Mouse (Mus musculus): ENCODE results near the gene Fam222a. TPM values are rescaled to one million over a fixed set of nuclear protein-coding genes. Genes with fewer than 3 reads are reported as not detected.

The Fam222a gene
- total RNA-seq, 2 experiments from 2014 or later, result 10.0 to 12.6 TPM

DNA sequence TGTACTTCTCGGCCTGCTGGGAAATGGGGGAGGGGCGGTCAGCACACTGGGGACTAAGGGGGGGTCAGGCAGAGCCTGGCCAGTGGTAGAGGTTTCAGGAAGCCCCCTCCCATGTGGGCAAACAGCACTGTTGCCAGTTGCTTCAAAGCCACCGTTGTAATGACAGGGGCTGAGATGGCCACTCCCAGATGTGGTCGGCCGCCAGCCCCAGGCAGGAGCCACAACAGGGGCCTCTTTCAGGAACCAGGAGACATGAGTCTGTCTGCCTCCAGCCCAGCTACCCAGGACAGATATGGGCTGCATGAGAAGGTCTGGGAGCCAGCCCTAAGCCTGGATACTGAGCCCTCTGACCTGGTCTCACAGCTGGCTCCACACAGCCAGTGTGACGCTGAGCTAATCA is 77.1 kb downstream of the Fam222a start:
- DNase-seq (ENCODE audit: low spot score in 2 of 2), result no peak
- intact Hi-C loops (cut with DNase I), result no loop called here

DNA sequence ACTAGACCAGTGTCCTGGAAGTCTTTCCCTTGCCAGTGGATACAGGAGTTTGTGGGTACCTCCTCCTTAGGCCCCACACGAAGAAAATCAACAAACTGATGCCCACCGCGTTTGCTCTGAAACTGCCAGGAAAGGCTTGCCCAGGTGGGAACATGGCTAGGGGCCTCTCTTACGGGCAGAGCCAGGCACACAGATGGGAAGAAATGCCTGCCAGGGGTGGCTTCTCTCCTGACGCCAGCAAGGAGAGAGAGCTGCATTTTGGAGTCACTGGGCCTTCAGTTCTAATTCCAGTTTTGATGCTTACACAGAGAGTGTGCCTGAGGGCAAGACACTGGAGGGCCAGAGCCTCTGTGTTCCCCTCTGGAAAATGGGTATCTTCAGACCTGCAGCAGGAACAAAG is 78.1 kb downstream of the Fam222a start:
- no peak for DNase-seq (ENCODE audit: low spot score in 2 of 2)
- intact Hi-C loops (cut with DNase I), result no loop called here

DNA sequence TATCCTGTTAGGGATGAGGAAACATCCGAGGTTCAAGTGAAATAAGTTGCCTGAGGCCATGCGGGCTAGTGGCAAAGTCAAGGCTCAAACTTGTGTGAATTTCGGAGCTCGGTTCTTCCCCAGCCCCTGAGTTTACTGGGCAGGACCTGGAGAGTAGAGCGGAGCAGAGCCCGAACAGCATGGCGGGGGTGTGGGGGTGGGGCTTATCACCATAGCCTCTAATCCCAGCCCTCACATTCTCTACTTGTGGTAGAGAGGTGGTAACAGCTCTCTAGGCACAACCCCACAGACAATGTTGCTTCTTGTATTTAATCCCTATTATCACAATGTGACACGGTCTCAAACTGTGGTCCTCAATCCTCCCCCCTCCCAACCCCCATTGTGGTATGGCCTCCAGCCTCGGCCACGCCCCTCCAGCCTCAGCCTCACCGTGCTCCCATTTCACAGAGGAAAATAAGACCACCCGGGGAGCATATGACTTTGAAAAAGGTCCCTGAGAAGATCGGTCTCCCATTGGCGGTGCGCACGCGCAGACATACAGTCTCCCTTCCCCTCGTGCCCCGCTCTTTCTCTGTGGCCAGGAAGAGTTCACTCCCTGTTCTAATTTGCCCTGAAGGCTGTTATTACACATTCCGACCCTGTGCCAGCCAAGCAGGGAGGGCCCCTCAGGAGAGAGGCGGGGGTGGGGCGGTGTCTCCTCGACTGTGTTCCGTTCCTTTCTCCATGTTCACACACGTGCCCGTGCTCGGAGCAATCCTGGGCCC is 79.6 kb downstream of the Fam222a start:
- intact Hi-C loops (cut with DNase I), result no loop called here
- DNase-seq (ENCODE audit: low spot score in 2 of 2), result no peak

DNA sequence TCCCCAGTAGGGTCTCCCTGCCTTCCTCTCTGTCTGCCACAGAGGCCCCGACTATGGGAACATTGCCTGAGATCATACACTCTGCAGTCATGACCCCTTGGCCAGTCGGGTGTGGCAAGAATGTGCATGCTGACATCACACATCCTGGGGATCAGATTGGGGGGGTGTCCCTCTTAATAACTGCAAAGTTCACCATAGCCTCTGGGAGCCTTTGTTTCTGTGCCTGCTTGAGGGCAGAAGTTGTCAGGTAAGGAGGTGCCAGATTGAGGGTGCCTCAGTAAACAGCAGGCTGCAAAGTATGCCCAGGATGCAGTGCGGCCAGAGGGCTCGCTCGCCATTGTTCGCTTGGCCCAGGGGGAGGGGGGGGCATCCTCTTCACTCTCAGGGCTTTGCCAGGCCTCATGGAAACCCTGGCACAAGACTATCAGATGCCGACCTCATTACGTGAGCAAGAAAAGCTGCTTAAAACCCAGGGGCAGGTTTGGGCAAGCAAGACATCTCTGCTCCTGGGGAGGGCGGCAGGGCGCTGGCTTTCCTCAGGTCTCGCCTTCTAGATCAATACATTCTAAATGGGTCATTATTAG is 81.0 kb downstream of the Fam222a start:
- no peak for DNase-seq (ENCODE audit: low spot score in 2 of 2)
- intact Hi-C loops (cut with DNase I), result no loop called here

DNA sequence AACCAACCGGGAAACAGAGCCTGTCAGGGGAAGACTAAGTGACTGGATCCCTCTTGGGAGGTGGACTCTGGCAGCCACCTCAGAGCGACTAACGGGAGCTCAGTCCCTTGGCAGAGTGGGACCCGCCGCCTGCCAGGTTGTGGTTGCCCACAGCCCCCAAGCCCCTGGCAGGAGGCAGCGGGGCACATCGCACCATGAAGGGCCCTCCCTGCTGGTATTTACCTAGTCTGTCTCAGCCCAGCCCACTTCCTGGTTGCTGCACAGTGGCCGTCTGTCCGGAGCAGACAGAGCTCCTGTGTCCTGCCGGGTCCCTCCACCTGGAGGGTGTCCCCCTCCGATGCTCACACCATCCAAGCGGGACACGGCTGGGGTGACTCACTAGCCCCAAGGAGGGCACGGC is 83.2 kb downstream of the Fam222a start:
- intact Hi-C loops (cut with DNase I), result no loop called here
- no peak for DNase-seq (ENCODE audit: low spot score in 2 of 2)

DNA sequence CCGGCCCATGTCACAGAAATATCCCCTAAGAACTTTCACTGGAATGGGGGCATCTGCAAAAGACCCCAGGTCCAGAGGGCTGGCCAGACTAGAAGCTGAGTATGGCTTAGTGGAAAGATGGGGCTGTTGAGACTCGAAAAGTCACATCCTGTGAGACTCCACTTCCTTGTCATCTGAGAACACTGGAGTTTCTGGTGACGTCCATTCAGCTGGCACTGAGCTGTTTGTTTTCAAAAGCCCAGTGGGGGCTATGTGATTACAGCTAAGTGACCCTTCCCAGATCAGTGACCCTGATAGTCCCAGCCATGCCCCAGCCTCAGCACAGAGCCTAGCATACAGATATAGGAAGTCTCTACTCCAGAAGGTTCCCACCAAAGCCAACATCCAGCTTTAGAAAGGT is 83.6 kb downstream of the Fam222a start:
- no peak for DNase-seq (ENCODE audit: low spot score in 2 of 2)
- intact Hi-C loops (cut with DNase I), result no loop called here

DNA sequence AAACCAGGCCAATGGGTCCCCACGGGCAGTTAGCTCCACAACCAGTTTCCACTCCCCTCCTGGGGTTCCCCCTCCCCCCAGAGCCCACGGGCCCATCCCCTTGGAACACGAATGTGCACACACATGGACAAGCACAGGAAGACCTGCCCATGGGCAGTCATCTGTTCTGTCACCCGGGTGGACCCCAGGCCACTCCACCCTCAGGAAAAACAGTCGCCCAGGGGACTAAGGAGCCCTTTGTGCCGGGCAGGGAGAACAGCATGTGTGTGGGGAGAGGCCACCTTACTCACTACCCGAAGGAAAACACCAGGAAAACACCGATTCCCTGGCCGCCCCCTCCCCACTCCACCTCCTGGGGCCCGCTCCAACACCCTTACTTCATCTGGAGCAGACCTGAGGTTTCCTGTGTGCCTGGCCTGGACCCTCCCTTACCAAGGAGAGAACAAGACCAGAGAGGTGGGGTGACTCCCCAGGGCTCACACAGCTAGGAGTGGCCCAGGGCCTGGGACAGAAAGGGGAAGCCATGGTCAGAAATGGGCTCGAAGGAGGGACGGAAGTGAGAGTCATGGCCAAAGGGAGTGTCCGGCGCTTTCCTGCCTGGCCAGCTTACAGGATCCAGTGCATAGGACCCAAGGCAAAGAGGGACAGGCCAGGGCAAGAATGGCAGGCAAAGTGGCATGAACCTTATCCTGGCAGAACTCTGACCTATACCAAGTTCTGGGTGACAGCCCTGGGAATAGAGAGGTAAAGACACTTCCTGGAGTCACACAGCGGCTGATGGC is 86.0 kb downstream of the Fam222a start:
- intact Hi-C loops (cut with DNase I), result no loop called here

DNA sequence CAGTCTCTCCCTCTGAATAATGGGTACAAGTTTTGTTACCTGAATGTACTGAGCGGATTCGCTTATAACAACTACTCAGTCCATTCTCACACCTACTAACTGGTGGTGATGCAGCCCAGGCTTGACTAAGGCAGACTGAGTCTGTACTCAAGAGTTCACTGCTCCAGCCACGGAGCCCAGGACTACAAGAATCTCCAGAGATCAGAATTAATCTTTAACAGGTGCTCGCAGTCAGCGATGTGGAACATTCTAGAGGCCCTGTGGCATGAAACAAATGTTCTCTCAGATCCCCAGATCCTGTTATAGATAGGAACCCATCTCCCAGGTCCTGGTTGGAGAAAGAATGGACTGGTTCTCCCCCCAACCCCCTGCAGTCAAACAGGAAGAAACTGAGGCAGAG is 87.9 kb downstream of the Fam222a start:
- DNase-seq (ENCODE audit: low spot score in 2 of 2), result no peak
- intact Hi-C loops (cut with DNase I), result no loop called here

More for the DNA sequence above, 86.0 kb downstream of the Fam222a start:
- DNase-seq (ENCODE audit: low spot score in 2 of 2), result no peak

DNA sequence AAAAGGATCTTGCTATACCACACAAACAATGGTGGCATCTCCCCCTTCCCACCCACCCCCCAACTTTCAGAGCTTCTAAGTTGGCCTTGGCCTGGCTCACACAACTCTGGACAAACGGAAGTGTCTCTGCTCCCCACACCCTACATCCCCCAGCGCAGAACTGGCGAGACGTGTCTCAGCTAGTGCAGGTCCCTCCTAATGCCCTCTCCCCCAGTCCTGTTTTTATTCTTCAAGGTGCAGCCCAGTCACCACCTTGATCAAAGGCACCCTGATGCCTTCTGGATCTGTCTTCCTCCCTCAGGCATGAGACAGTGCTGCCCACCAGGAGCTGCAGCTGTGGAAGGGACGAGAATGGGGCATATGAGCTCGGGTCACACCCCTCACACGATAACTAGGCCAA is 88.5 kb downstream of the Fam222a start:
- intact Hi-C loops (cut with DNase I), result no loop called here
- DNase-seq (ENCODE audit: low spot score in 2 of 2), result no peak

DNA sequence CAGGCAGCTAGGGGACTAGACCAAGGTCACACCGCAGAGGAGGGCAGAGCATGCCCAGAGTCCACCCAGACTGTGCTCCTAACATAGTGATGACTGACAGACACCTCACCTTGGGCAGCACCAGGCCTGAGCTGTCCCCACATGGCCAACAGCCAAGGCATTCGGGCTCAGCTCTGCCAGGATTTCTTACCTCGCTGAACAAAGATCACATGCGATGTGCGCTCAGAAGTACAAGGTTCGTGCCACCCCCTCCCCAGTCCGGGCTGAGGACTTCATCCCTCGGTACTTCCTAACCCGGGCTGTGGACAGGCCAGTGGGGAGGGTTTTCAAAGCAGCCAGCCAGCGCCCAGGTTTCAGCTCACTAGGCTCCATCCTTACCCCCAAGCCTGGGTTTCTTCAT is 89.6 kb downstream of the Fam222a start:
- intact Hi-C loops (cut with DNase I), result no loop called here
- DNase-seq (ENCODE audit: low spot score in 2 of 2), result no peak

DNA sequence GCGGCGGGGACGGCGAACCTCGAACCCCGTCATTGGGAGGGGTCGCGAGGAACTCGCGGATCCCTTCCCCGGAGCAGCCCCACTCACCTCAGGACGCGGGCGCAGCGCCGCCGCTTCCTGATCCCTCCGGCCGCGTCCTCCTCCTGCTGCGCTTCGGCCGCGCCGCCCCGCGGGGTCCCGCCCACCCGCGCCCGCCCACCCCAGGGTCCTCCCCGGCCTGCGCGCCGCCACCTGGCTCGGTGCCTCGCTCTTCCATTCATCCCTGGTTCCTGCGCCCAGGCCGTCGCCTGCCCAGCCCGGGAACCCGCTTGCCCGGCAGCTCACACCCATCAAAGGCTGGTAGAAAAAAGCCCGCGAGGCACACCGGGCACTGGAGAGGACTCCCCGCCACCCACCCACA is 90.4 kb downstream of the Fam222a start, which contains the start of gene Trpv4:
Trpv4 (minus strand) TSS at position 167 of the 400 bp plus-strand sequence.
- intact Hi-C loops (cut with DNase I), result no loop called here
- DNase-seq (ENCODE audit: low spot score in 2 of 2), result no peak

DNA sequence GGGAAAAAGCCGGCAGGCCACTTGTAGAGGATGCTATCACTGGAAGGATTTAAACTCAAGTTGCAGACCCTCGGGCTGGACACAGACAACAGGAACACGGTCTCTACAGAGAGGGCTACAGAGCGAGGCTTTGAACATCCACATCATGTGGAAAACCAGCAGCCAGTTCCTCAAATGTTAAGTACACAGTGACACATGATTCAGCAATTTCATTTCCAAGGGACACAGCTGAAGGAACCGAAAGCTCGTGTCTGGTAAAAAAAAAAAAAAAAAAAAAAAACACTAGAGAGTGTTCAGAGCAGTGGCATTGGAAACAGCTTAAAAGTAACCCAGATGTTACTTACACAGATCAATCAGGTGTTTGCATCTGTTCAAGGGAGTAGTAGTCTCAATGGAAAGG is 93.2 kb downstream of the Fam222a start:
- DNase-seq (ENCODE audit: low spot score in 2 of 2), result no peak
- intact Hi-C loops (cut with DNase I), result no loop called here

Other genes starting within 250 kb of the Fam222a start
- gene Kctd10, start 187.5 kb upstream of the Fam222a start, total RNA-seq (2021), result 10 to 100 TPM; 48.7 to 53.0 TPM
- gene Ube3b, start 187.4 kb upstream of the Fam222a start, total RNA-seq (2021), result 10 to 100 TPM; 81.6 to 88.1 TPM
- gene Mmab, start 124.0 kb upstream of the Fam222a start, total RNA-seq (2021), result 10 to 100 TPM; 19.6 to 22.4 TPM
- gene Mvk, start 123.7 kb upstream of the Fam222a start, total RNA-seq (2021), result 10 to 100 TPM; 23.8 to 30.0 TPM
- gene Trpv4, start 90.4 kb downstream of the Fam222a start, total RNA-seq (2021), result 1 to 10 TPM; 1.5 to 2.6 TPM
- 10 to 100 TPM; 24.3 to 32.4 TPM for gene Gltp, start 123.0 kb downstream of the Fam222a start, total RNA-seq (2021)
- 10 to 100 TPM in 1 of 2 experiments, 1 to 10 TPM in 1; 8.6 to 15.5 TPM for gene Tchp, start 139.7 kb downstream of the Fam222a start, total RNA-seq (2021)
- 10 to 100 TPM; 34.7 to 35.4 TPM for gene Ankrd13a, start 206.7 kb downstream of the Fam222a start, total RNA-seq (2021)
- 10 to 100 TPM; 32.0 to 46.1 TPM for gene Git2, start 207.5 kb downstream of the Fam222a start, total RNA-seq (2021)